Mouse (Mus musculus) thymus, adult 2 months (tissue): ENCODE measurements at regions not wholly inside any gene's neighbourhood (a gene's known extent, or its start where the extent isn't known, plus 50 kb on each side); places are given as distances from the start of the nearest gene placed in this dataset.

Source experiments
- CTCF ChIP-seq: fragments of 200-500 bp; IDR thresholded peaks from 2 replicates; pipeline ENCODE4 v1.5.1; 2012; ENCODE audit warnings: mild to moderate bottlenecking, control low read depth, low read length, moderate library complexity, borderline replicate concordance; ENCODE audit not compliant: control insufficient read depth, poor library complexity, insufficient read depth; ENCODE audit errors: extremely low read depth
- POLR2A ChIP-seq: fragments of 200-500 bp; IDR thresholded peaks from 2 replicates; pipeline ENCODE4 v1.6.1; 2012; ENCODE audit warnings: mild to moderate bottlenecking, low read length, control low read depth, moderate library complexity; ENCODE audit not compliant: control insufficient read depth, poor library complexity, insufficient read depth; ENCODE audit errors: extremely low read depth

DNA sequence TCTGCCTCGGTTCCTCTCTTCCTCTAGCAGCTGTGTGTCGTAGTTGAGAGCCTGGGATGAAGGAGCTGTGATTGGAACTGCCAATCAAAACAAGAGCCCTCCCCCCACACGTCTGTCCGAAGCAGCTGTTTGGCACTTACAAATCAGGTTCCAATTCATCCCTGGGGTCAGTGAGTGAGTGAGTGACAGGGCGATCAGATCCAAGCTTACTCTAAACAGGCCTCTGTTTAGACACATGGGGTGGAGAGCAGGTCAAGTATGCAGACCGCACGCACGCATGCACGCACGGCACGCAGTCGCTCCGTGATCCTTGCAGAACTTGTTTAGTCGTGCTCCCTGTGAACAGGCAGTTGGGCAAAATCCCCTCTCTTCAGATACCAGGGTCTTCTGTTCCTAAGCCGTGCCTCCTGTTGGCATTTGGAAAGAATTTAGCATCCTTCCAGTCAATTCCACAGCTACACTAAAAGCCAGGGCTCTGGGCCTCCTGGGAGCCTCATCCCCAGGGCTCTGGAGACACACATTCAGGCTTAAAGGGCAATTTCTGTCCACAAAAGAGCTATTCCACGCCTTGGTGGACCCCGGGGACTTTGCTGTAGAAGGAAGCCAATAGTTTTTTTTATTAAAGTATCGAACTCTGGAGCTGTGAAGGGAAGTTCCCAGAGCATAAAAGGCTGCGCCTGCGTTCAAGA, 52.2 kb upstream of the Kcng1 start:
- TF ChIP-seq POLR2A = no peak
- no peak for TF ChIP-seq CTCF
